Comparison of ENCODE assay signal across 8 mouse cellular contexts in the genomic region with DNA sequence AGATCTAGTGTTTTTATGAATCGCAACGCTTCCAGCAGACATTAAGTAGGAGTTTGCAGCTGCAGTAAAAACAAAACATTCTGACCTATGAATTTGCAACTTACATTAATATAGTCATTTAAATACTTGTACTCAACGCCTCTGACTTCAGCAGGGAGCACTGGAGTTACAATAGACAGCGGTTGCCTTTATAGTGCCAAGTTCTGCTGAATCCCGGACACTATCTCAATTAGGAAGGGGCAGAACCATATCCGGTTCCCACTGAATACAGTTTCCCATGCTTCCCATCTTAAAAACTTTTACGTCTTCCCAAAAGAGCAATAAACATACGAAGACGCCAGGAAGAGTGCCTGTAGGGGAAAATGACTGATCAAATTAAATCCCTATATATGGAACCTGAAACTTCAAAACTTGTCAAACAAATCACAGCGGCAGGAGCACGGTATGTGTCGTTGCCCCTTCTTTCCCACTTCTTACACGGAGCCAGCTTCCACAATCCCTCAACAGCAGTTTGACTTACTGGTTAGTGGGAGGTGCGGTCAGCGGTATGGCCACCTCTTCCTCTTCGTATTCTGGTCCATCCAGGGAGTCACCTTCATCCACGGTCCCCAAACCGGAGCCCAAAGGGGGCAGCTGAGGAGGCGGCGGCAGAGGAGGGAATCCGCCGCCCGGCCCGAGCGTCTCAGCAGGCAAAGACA. TPM values are rescaled to one million over a fixed set of nuclear protein-coding genes. Genes with fewer than 3 reads are reported as not detected.
DNase-seq lines count a peak whose midpoint lies in the region; ATAC-seq and TF ChIP-seq lines count a peak whose summit lies in the region.

No protein-coding gene starts in this region.

- no peaks in the 10 kb centered on the region for H3K27me3 ChIP-seq in CH12.LX (replicated peaks)
- H3K27me3 ChIP-seq in kidney, postnatal 0 days (ENCODE audit: insufficient read depth, low read length), result no peaks in the 10 kb centered on the region
- no peaks in the 10 kb centered on the region for H3K27me3 ChIP-seq in small intestine, adult 2 months (ENCODE audit: control insufficient read depth, insufficient read depth, low read length)

- no peak for TF ChIP-seq POLR2A in CH12.LX (IDR thresholded peaks at IDR 0.05; ENCODE audit: low read depth, low read length)
- no peak for TF ChIP-seq POLR2A in small intestine, adult 2 months (IDR thresholded peaks at IDR 0.05; ENCODE audit: low read depth, low read length)

- H3K79me2 ChIP-seq in CH12.LX (replicated peaks; ENCODE audit: control insufficient read depth, extremely low read depth, insufficient read depth, poor library complexity, severe bottlenecking) (peaks cover 14% of the 10 kb centered on the region), macrophage (ENCODE audit: inconsistent target) (peaks cover 52% of the 10 kb centered on the region)

- no peaks in the 10 kb centered on the region for H3K9me3 ChIP-seq in CH12.LX (replicated peaks; ENCODE audit: low read length)
- H3K9me3 ChIP-seq in kidney, postnatal 0 days (replicated peaks; ENCODE audit: low read length), result no peaks in the 10 kb centered on the region

- 0% methylated on average over 25 of the region's 25 CpGs for WGBS in kidney, postnatal 0 days
- WGBS in macrophage (ENCODE audit: missing documents), result 1% methylated on average over 25 of the region's 25 CpGs
- under 1% methylated on average over 25 of the region's 25 CpGs for WGBS in small intestine, adult 2 months

- H3K4me3 ChIP-seq in CH12.LX (replicated peaks in 1 of 3; ENCODE audit: low read depth in 2 of 3, low read length in 2 of 3, poor library complexity in 1 of 3), result peak overlapping the region; percentile 77 to 93 (median 89)
- peak overlapping the region; percentile 98 for H3K4me3 ChIP-seq in kidney, postnatal 0 days (replicated peaks; ENCODE audit: low read depth, low read length)
- H3K4me3 ChIP-seq in macrophage (ENCODE audit: inconsistent target), result peak overlapping the region; percentile 70
- H3K4me3 ChIP-seq in small intestine, adult 2 months (ENCODE audit: low read depth, low read length), result peak overlapping the region; percentile 85

- TF ChIP-seq RAD21 in CH12.LX (IDR thresholded peaks at IDR 0.05; ENCODE audit: low read depth, low read length), result no peak

- H3K36me3 ChIP-seq in CH12.LX (replicated peaks in 1 of 2; ENCODE audit: control insufficient read depth in 1 of 2, insufficient read depth in 1 of 2, low read length in 1 of 2) (no peaks in the 10 kb centered on the region), macrophage (ENCODE audit: inconsistent target) (no peaks in the 10 kb centered on the region)
- no peaks in the 10 kb centered on the region for H3K36me3 ChIP-seq in kidney, postnatal 0 days (ENCODE audit: insufficient read depth, low read length)
- no peaks in the 10 kb centered on the region for H3K36me3 ChIP-seq in small intestine, adult 2 months (ENCODE audit: control insufficient read depth, insufficient read depth, low read length)

- in situ Hi-C loops in CH12.LX (cut with MboI; ENCODE audit: low pct_ligation_motif_present, low pct_unique_long_range_greater_than_20kb, low sequenced_read_pairs), result no loop called here

- H3K27ac ChIP-seq in CH12.LX (ENCODE audit: insufficient read depth, low read depth), result peak overlapping the region; percentile 75; the same call in 1 of the 2 replicates
- H3K27ac ChIP-seq in kidney, postnatal 0 days, result peak overlapping the region; percentile 100
- H3K27ac ChIP-seq in macrophage, result peak overlapping the region; percentile 58
- peak overlapping the region; percentile 78 for H3K27ac ChIP-seq in small intestine, adult 2 months (ENCODE audit: insufficient read depth, low read depth, low read length)

- peak; percentile 4 for ATAC-seq in cerebellum, adult (ENCODE audit: insufficient number of reproducible peaks, low FRiP score, low TSS enrichment)
- no peak; the same call in 1 of the 2 replicates for ATAC-seq in kidney, postnatal 0 days (replicated peaks; ENCODE audit: low FRiP score, low read depth)

- peak overlapping the region; percentile 80 for H3K9ac ChIP-seq in CH12.LX (ENCODE audit: insufficient read depth, low read depth)
- H3K9ac ChIP-seq in kidney, postnatal 0 days (ENCODE audit: low read depth, low read length), result peak overlapping the region; percentile 97

- H3K4me2 ChIP-seq in CH12.LX (ENCODE audit: insufficient read depth, low read depth, poor library complexity, severe bottlenecking), result peak overlapping the region; percentile 91
- H3K4me2 ChIP-seq in kidney, postnatal 0 days (ENCODE audit: low read length), result peak overlapping the region; percentile 73

- no peak for TF ChIP-seq CTCF in CH12.LX (conservative IDR thresholded peaks at IDR 0.05 in 1 of 2, IDR thresholded peaks at IDR 0.05 in 1 of 2; ENCODE audit: low read depth in 2 of 2, low read length in 2 of 2)
- TF ChIP-seq CTCF in kidney, postnatal 0 days (IDR thresholded peaks at IDR 0.05; ENCODE audit: low read depth), result no peak
- TF ChIP-seq CTCF in small intestine, adult 2 months (IDR thresholded peaks at IDR 0.05; ENCODE audit: extremely low read depth, insufficient read length, insufficient replicate concordance, low read depth, low read length), result no peak

- no peak for TF ChIP-seq EP300 in CH12.LX (IDR thresholded peaks at IDR 0.05; ENCODE audit: low read length)

- dilution Hi-C loops in CH12.LX (cut with MboI; ENCODE audit: extremely low pct_ligation_motif_present, extremely low pct_unique_long_range_greater_than_20kb, low sequenced_read_pairs), result no loop called here

- no peak for DNase-seq in cerebellum, adult 11 months
- peak; percentile 21 for DNase-seq in CH12.LX (ENCODE audit: extremely low read depth)
- peak; percentile 62 for DNase-seq in embryo, embryonic 10 days (ENCODE audit: low spot score)
- peak; percentile 29 to 50 for DNase-seq in heart, adult 9 months (ENCODE audit: low spot score in 2 of 2)
- DNase-seq in kidney, postnatal 0 days (ENCODE audit: low spot score), result peak; percentile 74

- 0 out of 4 replicates have a peak, but pooled peaks cover 0 to 2% of the 10 kb centered on the region in 2 experiments for H3K4me1 ChIP-seq in CH12.LX (ENCODE audit: control insufficient read depth in 1 of 2, insufficient read depth in 2 of 2)
- H3K4me1 ChIP-seq in kidney, postnatal 0 days (replicated peaks; ENCODE audit: insufficient read depth, low read length), result no peaks in the 10 kb centered on the region
- no peaks in the 10 kb centered on the region for H3K4me1 ChIP-seq in small intestine, adult 2 months (ENCODE audit: control insufficient read depth, insufficient read depth, insufficient read length, low read length)

TF ChIP-seq in CH12.LX, 34 proteins besides CTCF, POLR2A, EP300 and RAD21:
- TF ChIP-seq GABPA (IDR thresholded peaks at IDR 0.05; ENCODE audit: insufficient replicate concordance, low read depth, low read length) (no peak), USF1 (IDR thresholded peaks at IDR 0.05; ENCODE audit: low read depth, low read length) (no peak), USF2 (conservative IDR thresholded peaks at IDR 0.05; ENCODE audit: low read depth, low read length) (no peak)

RNA-seq across cellular contexts. Expression of a gene that starts 0.9 kb away (rescaled TPM):
- total RNA-seq in CH12.LX (2012; rRNA removed), result 12.7 and 14.3 TPM in 2 replicates
- total RNA-seq in CH12.LX (2014; rRNA removed), result 32.7 and 34.5 TPM in 2 replicates
- 18.1 and 35.1 TPM in 2 replicates for polyA plus RNA-seq in CH12.LX (2012; ENCODE audit: insufficient read length, low read depth)
- polyA plus RNA-seq in kidney, postnatal 0 days (2015; fragmentation: Nextera tagmentation; extraction: Ambion mirVana), result 45.0 and 47.6 TPM in 2 replicates
- 100 to 1,000 TPM in 23 of 26 experiments, 10 to 100 TPM in 3; 69.0 to 310 (median 171) TPM for total RNA-seq in macrophage (2018; cell fraction: chromatin; rRNA removed)
- 10 to 100 TPM; 27.7 to 63.6 (median 42.0) TPM for total RNA-seq in macrophage (2018; cell fraction: cytosol; rRNA removed)
- 100 to 1,000 TPM in 11 of 26 experiments, 10 to 100 TPM in 15; 40.4 to 200 (median 85.7) TPM for total RNA-seq in macrophage (2018; cell fraction: nucleus; rRNA removed)
- polyA plus RNA-seq in macrophage (2018), result 45.4 to 57.8 TPM (median 53.8 TPM) in 3 replicates
- 1.5 and 3.2 TPM in 2 replicates for polyA plus RNA-seq in small intestine, adult 2 months (2012; rRNA removed)
